Mouse (Mus musculus): ENCODE measurements around the gene Lrmda. TPM values are rescaled to one million over a fixed set of nuclear protein-coding genes. Genes with fewer than 3 reads are reported as not detected.

Lrmda gene
- polyA plus RNA-seq, 1 experiment from 2014 or later = 0.80 TPM

GRCm38 (mm10) chr14:22435860-22436377 lies 416.4 kb downstream of the Lrmda start:
- Histone ChIP-seq H3K4me2 (ENCODE audit: low read length) (no peak overlapping the region), H3K9ac (ENCODE audit: low read depth, low read length) (no peak overlapping the region), H3K27me3 (replicated peaks; ENCODE audit: control insufficient read depth, insufficient read depth, low read length) (no peaks in the 10 kb centered on the region), H3K4me3 (ENCODE audit: low read length) (no peak overlapping the region), H3K9me3 (ENCODE audit: control insufficient read depth, low read length) (no peaks in the 10 kb centered on the region), H3K4me1 (ENCODE audit: control insufficient read depth, insufficient read depth, low read depth, low read length) (peaks cover 4% of the 10 kb centered on the region), H3K27ac (ENCODE audit: low read depth, low read length) (no peak overlapping the region), H3K36me3 (ENCODE audit: control insufficient read depth, insufficient read depth, low read length) (no peaks in the 10 kb centered on the region)
- WGBS = 59% methylated on average over 4 of the region's 4 CpGs
- no peak for ATAC-seq

DNA sequence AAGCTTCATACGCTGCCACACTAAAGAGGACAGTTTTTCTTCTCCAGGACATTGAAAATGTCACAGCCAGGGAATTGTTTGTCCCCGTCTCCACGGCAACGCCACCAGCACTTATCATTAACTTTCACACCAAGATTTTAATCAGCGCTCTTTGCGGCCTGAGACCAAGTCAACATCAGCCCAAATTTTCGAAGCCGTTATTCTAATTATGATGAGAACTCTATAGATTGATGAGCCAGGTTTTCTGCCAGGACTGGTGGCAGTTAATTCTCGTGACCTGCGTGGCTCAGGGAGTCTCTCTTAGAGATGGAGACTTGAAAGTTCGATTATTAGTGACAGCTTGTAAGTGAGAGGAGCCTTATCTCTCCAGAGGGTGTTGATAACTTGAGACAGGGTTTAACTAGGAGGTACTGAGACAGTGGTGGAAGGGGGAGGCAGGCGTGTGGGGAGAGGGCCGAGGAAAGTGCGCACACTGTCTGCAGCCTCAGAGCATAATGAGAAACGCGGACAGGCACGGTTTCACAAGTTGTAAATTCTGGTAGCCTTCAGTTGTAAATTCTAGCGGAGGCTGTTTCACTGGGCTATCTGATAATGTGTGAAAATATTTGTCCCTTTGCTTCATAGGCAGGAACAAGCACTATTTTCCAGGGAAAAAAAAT lies 421.0 kb downstream of the Lrmda start:
- Histone ChIP-seq H3K9ac (ENCODE audit: low read depth, low read length) (no peak overlapping the region), H3K27me3 (replicated peaks; ENCODE audit: control insufficient read depth, insufficient read depth, low read length) (no peaks in the 10 kb centered on the region), H3K9me3 (ENCODE audit: control insufficient read depth, low read length) (no peaks in the 10 kb centered on the region), H3K36me3 (ENCODE audit: control insufficient read depth, insufficient read depth, low read length) (no peaks in the 10 kb centered on the region), H3K4me3 (ENCODE audit: low read length) (no peak overlapping the region), H3K27ac (ENCODE audit: low read depth, low read length) (no peak overlapping the region), H3K4me1 (ENCODE audit: control insufficient read depth, insufficient read depth, low read depth, low read length) (peaks cover 6% of the 10 kb centered on the region), H3K4me2 (ENCODE audit: low read length) (no peak overlapping the region)
- peak; percentile 63 for ATAC-seq
- WGBS = 16% methylated on average over 18 of the region's 18 CpGs

- H3K4me3 ChIP-seq (ENCODE audit: low read length) = no peak overlapping the region
- no peak for ATAC-seq
- no peaks in the 10 kb centered on the region for H3K9me3 ChIP-seq (ENCODE audit: control insufficient read depth, low read length)
- no peak overlapping the region for H3K9ac ChIP-seq (ENCODE audit: low read depth, low read length)
- peaks cover 6% of the 10 kb centered on the region for H3K4me1 ChIP-seq (ENCODE audit: control insufficient read depth, insufficient read depth, low read depth, low read length)
- no peak overlapping the region for H3K27ac ChIP-seq (ENCODE audit: low read depth, low read length)
- no peaks in the 10 kb centered on the region for H3K36me3 ChIP-seq (ENCODE audit: control insufficient read depth, insufficient read depth, low read length)
- H3K4me2 ChIP-seq (ENCODE audit: low read length) = no peak overlapping the region
- WGBS = 58% methylated on average over 5 of the region's 5 CpGs
- no peaks in the 10 kb centered on the region for H3K27me3 ChIP-seq (replicated peaks; ENCODE audit: control insufficient read depth, insufficient read depth, low read length)
These were observed 422.4 kb downstream of the Lrmda start for GRCm38 (mm10) chr14:22441859-22442447.

DNA sequence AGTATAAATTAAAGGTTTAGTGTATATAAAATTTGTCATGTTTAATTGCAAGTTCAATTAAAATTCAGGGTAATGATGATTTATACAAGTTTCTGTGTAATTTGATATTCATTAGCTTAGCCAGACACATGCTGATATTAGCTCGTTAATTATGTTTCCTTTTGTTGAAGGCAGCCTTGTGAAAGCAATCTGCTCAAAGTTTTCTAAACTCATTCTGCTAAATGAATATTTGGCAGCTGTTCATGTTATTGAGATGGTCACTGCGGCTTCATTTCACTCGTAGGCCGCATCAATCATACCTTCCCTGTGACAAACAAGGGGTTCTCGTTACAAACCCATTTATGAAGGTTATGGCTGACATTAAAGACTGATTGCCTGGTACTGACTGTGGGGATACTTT lies 423.2 kb downstream of the Lrmda start:
- WGBS = 54% methylated on average over 5 of the region's 5 CpGs
- no peaks in the 10 kb centered on the region for H3K36me3 ChIP-seq (ENCODE audit: control insufficient read depth, insufficient read depth, low read length)
- H3K9me3 ChIP-seq (ENCODE audit: control insufficient read depth, low read length) = no peaks in the 10 kb centered on the region
- no peak overlapping the region for H3K4me3 ChIP-seq (ENCODE audit: low read length)
- H3K4me1 ChIP-seq (ENCODE audit: control insufficient read depth, insufficient read depth, low read depth, low read length) = peaks cover 6% of the 10 kb centered on the region
- no peak overlapping the region for H3K9ac ChIP-seq (ENCODE audit: low read depth, low read length)
- H3K27me3 ChIP-seq (replicated peaks; ENCODE audit: control insufficient read depth, insufficient read depth, low read length) = no peaks in the 10 kb centered on the region
- ATAC-seq = no peak
- H3K4me2 ChIP-seq (ENCODE audit: low read length) = no peak overlapping the region
- no peak overlapping the region for H3K27ac ChIP-seq (ENCODE audit: low read depth, low read length)

- Histone ChIP-seq H3K27ac (ENCODE audit: low read depth, low read length) (no peak overlapping the region), H3K4me3 (ENCODE audit: low read length) (no peak overlapping the region), H3K9ac (ENCODE audit: low read depth, low read length) (no peak overlapping the region), H3K36me3 (ENCODE audit: control insufficient read depth, insufficient read depth, low read length) (no peaks in the 10 kb centered on the region), H3K27me3 (replicated peaks; ENCODE audit: control insufficient read depth, insufficient read depth, low read length) (no peaks in the 10 kb centered on the region), H3K9me3 (ENCODE audit: control insufficient read depth, low read length) (no peaks in the 10 kb centered on the region), H3K4me1 (ENCODE audit: control insufficient read depth, insufficient read depth, low read depth, low read length) (peaks cover 6% of the 10 kb centered on the region), H3K4me2 (ENCODE audit: low read length) (no peak overlapping the region)
- 88% methylated on average over 2 of the region's 2 CpGs for WGBS
- ATAC-seq = no peak
These were observed 425.0 kb downstream of the Lrmda start for GRCm38 (mm10) chr14:22444541-22444940.

DNA sequence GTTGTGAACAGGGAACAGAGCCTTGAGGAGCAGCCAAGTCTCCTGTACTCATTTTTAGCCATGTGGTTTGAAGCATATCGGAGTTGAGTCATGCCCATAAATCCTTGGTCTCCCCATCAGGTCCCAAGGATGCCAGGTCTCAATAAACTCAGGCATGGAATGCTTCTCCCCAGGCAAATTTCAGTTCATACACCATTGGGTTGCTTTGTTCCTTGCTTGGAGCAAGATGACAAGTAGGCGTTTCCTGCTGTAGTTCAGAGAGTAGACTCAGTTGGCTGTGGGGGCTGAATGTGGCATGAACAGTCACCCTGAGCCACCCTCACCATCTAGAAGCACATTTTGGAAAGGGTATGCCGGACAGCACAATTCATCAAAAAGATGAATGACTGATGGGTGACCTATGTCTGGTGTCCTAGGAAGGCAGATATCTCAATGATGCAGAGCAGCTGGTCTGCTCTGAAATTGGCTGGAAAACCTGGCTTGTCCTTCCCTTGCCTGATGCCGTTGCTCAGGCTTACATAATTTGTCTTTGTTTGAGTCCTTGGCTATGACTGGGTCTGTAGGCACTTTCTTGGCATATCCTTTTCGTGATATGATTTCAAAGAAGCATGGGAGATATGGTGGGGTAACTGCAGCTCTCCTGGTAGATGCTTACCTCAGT lies 425.8 kb downstream of the Lrmda start:
- WGBS = 67% methylated on average over 5 of the region's 5 CpGs
- Histone ChIP-seq H3K9ac (ENCODE audit: low read depth, low read length) (no peak overlapping the region), H3K36me3 (ENCODE audit: control insufficient read depth, insufficient read depth, low read length) (no peaks in the 10 kb centered on the region), H3K4me2 (ENCODE audit: low read length) (no peak overlapping the region), H3K9me3 (ENCODE audit: control insufficient read depth, low read length) (no peaks in the 10 kb centered on the region), H3K27me3 (replicated peaks; ENCODE audit: control insufficient read depth, insufficient read depth, low read length) (no peaks in the 10 kb centered on the region), H3K4me3 (ENCODE audit: low read length) (no peak overlapping the region), H3K27ac (ENCODE audit: low read depth, low read length) (no peak overlapping the region), H3K4me1 (ENCODE audit: control insufficient read depth, insufficient read depth, low read depth, low read length) (peaks cover 6% of the 10 kb centered on the region)
- ATAC-seq = peak; percentile 67; the same call in 1 of the 2 replicates

DNA sequence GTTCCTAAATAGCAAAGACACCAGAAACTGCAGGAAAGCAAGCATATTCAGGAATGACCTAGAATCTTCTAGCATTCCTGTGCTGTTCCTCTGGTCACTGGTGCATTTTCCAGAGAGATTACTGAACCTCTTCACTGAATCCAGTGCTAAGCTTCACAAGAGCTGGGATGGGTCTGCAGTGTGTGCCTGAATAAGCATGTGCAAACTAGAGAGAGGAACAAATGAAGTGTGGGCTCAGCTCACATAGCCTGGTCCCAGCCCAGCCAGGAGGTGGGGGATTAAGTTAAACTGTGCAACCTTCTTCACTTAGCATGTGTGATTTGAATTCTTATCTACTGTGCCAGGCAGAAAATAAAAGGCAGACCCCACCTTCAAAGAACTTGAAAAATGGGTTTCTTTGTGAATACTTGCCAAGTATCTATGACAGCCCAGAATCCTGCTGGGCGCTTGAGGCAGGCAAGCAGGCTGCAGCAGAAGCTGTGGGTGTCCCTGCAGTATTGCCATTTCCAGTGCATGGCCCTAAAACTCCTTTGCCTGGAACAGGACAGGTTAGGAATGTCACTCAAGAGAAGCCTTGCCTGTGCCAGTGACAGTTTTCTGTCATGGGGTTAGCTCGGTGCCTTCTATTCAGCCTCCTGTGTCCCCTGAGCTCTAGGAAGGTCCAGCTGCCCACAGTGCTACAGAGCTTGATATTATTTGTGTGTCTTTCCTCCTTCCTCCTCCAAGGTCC lies 426.5 kb downstream of the Lrmda start:
- 61% methylated on average over 2 of the region's 2 CpGs for WGBS
- H3K4me3 ChIP-seq (ENCODE audit: low read length) = no peak overlapping the region
- ATAC-seq = peak; percentile 34; the same call in 1 of the 2 replicates
- H3K4me2 ChIP-seq (ENCODE audit: low read length) = no peak overlapping the region
- peaks cover under 1% of the 10 kb centered on the region for H3K4me1 ChIP-seq (ENCODE audit: control insufficient read depth, insufficient read depth, low read depth, low read length)
- H3K36me3 ChIP-seq (ENCODE audit: control insufficient read depth, insufficient read depth, low read length) = no peaks in the 10 kb centered on the region
- H3K27ac ChIP-seq (ENCODE audit: low read depth, low read length) = no peak overlapping the region
- H3K9me3 ChIP-seq (ENCODE audit: control insufficient read depth, low read length) = no peaks in the 10 kb centered on the region
- H3K9ac ChIP-seq (ENCODE audit: low read depth, low read length) = no peak overlapping the region
- no peaks in the 10 kb centered on the region for H3K27me3 ChIP-seq (replicated peaks; ENCODE audit: control insufficient read depth, insufficient read depth, low read length)

- Histone ChIP-seq H3K4me2 (ENCODE audit: low read length) (no peak overlapping the region), H3K4me1 (ENCODE audit: control insufficient read depth, insufficient read depth, low read depth, low read length) (no peaks in the 10 kb centered on the region), H3K36me3 (ENCODE audit: control insufficient read depth, insufficient read depth, low read length) (no peaks in the 10 kb centered on the region), H3K9ac (ENCODE audit: low read depth, low read length) (no peak overlapping the region), H3K4me3 (ENCODE audit: low read length) (no peak overlapping the region), H3K27me3 (replicated peaks; ENCODE audit: control insufficient read depth, insufficient read depth, low read length) (no peaks in the 10 kb centered on the region), H3K27ac (ENCODE audit: low read depth, low read length) (no peak overlapping the region), H3K9me3 (ENCODE audit: control insufficient read depth, low read length) (no peaks in the 10 kb centered on the region)
- no peak for ATAC-seq
- 71% methylated on average over 4 of the region's 4 CpGs for WGBS
These were observed 432.1 kb downstream of the Lrmda start for GRCm38 (mm10) chr14:22451603-22452002.

GRCm38 (mm10) chr14:22464314-22464713 lies 444.8 kb downstream of the Lrmda start:
- Histone ChIP-seq H3K9me3 (ENCODE audit: control insufficient read depth, low read length) (no peaks in the 10 kb centered on the region), H3K4me2 (ENCODE audit: low read length) (no peak overlapping the region), H3K27me3 (replicated peaks; ENCODE audit: control insufficient read depth, insufficient read depth, low read length) (no peaks in the 10 kb centered on the region; the same call in 1 of the 2 replicates), H3K4me3 (ENCODE audit: low read length) (no peak overlapping the region), H3K27ac (ENCODE audit: low read depth, low read length) (no peak overlapping the region), H3K9ac (ENCODE audit: low read depth, low read length) (no peak overlapping the region), H3K36me3 (ENCODE audit: control insufficient read depth, insufficient read depth, low read length) (no peaks in the 10 kb centered on the region), H3K4me1 (ENCODE audit: control insufficient read depth, insufficient read depth, low read depth, low read length) (no peaks in the 10 kb centered on the region)
- WGBS = 81% methylated on average over 1 of the region's 1 CpGs
- ATAC-seq = no peak
